Mouse (Mus musculus) ovary, postnatal 10 days (tissue): ENCODE data around the gene Eml2.
A peak's percentile ranks its signal among the peaks of the same experiment; 100 is the strongest.

Experiments
- DNase-seq: peaks from one replicate; pipeline ENCODE4 v3.0.0; 2022; ENCODE audit warnings: low spot score

Eml2 gene

DNA sequence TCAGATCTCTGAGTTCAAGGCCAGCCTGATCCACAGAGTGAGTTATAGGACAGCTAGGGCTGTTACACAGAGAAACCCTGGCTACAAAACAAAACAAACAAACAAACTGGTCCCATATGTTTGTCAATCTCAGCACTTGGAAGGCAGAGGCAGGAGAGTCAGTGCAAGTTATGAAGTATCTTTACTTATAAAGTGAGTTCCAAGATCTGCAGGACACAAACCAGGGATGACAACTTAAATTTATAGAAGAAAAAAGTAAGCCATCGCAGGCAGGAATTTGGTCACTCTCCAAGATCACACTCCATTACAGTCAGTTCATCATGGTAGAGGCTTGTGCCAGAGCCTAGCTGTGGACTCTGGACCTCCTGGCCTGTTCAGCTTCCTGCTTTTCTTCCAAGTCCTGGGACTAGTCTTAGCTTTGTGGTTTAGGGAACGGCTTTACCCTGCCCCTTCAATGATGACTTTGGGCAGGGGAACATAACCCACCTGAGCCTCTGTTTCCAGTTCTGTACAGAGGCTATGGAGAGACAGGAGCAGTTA, 53.9 kb downstream of the Eml2 start:
- no peak for DNase-seq

- no peak for DNase-seq
These were observed 54.7 kb downstream of the Eml2 start for GRCm38 (mm10) chr7:19230899-19231298.

- no peak for DNase-seq
These were observed 55.6 kb downstream of the Eml2 start for GRCm38 (mm10) chr7:19231849-19232248.

DNA sequence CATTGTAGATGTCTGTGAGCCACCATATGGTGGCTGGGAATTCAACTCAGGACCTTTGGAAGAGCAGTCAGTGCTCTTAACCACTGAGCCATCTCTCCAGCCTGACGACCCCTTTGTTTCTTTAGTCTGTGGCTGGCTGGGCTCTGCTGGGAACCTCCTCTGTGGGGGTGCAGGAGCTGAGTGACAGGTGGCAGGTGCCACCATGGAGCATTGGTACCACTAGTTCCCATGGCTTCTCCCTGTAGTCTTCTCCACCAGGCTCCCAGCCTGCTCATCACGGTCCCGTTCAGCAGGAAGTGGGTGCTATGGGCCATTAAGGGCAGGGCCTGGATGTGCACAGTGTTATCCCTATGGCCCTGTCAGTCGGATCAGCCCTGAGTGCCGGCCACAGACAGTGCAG, 58.4 kb downstream of the Eml2 start:
- no peak for DNase-seq

DNA sequence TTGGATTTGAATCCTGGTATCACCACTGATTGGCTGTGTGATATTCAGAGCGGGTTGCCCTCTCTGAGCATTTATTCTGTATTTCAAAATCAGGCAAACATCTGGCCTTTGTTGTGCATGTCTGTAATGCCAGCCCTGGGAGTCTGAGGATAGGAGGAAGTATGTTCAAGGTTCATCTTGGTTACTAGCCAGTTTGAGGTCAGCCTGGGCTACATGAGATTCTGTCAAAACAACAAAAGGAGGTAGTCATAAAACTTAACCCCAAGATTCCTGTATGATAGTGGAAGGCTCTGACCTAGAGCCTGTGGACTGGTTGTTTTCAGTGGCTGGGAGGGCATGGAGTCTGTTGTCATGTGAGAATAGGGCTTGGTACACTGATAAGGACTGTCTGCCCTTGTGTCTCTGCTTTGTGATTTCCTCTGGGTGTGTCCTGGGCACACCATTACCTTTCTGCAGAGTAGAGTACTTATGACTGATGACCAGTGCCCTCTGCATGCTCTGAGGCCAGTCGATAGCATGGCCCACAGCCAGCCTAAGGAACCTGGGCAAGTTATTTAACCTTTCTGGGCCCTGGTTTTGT, 59.0 kb downstream of the Eml2 start:
- DNase-seq: no peak

DNA sequence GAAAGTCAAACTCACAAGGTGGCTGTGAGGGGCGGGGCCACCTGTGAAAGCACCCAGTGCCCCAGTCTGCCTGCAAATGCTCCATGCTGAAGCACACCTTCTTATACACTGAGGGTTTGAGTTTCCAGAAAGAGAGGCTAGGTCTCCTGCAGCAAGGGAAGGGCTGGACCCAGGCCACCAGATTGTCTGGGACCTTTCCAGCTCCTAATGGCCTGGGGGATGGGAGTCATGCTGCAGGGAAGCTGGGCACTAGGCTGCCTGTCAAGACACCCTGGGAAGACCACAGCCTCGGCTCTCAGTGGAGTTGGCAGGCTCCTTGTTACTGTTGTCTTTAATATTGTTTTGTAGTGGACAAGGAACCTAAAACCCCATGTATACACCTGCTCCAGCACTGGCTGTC, 60.2 kb downstream of the Eml2 start:
- no peak for DNase-seq

DNA sequence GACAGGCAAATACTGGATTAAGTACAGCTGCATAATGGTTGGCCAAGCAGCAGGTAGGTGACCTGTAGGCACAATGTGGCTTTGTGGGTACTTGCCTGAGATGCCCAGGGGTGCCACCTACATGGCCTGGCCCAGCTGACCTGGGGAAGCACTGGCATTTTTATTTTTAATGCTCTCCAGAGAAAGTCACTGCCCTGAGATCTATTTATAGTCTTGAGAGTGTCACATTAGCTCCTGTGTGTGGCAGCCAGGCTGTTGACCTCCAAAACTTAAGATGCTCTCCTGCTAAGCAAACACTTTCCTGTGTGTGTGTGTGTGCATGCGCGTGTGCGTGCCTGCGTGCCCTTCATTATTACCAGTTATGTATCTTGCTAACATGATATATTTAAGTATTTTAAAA, 62.1 kb downstream of the Eml2 start:
- no peak for DNase-seq

DNA sequence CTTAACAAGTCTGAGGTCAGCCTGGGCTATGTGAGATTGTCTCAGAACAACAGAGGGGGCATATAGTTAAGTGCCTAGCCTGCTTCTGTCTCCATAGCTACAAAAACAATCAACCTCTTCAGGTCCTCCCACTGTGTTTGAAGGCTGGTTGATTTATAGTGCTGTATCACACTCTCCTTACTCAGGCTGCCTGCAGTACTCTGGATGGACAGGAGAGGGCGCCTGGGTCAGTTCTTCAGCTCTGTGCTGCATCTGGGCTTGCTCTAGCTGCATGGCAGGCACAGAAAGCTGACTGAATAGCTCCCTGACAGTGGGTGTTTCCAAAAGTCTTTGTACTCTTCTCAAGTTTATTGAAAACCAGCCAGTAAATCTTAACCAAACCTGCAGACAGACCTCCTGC, 63.2 kb downstream of the Eml2 start:
- peak; percentile 83 for DNase-seq

GRCm38 (mm10) chr7:19239986-19240385, 63.8 kb downstream of the Eml2 start:
- no peak for DNase-seq

GRCm38 (mm10) chr7:19240905-19241463, 64.8 kb downstream of the Eml2 start:
- DNase-seq: no peak

GRCm38 (mm10) chr7:19242005-19242404, 65.8 kb downstream of the Eml2 start:
- no peak for DNase-seq

DNA sequence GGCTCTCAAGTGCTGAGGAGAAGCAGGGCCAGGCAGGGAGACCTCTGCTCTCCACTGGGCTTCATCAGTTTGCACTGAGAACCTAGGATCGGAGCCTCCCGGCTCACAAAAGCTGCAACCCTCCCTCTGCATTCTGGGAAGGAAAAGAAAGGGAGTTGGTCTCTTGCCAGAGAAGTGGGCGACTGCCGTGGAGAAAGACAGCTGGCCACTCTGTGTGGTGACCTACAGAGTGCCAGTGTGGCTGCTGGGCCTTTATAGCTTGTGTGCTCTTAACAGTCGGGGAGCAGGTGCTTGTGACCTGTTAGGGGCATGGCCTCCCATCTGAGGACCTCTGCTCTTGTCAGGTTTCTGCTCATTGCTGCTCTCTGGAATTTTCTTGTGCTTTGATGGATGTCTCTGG, 67.6 kb downstream of the Eml2 start:
- no peak for DNase-seq

DNA sequence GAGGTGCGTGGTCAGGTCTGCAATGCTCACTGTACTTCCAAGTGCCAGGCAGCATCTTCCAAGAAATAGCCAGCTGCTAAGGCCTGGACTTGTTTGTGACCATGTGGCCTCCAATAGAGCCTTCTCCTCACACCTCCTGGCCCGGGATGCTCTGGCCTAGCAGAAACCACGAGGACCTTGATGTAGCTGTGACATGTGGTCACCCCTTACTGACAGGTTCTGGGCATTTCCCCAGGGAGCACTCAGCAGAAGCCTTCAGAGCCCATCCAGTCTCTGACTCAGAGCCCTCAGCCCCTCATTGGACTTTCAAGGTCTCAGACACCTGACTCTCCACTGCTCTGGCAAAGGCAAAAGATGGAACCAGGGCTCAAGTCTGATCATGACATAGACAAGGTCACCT, 68.9 kb downstream of the Eml2 start:
- no peak for DNase-seq

GRCm38 (mm10) chr7:19246855-19247254, 70.6 kb downstream of the Eml2 start:
- DNase-seq: no peak

GRCm38 (mm10) chr7:19247511-19247910, 71.3 kb downstream of the Eml2 start:
- DNase-seq: no peak

- DNase-seq: no peak
These were observed 75.9 kb downstream of the Eml2 start for GRCm38 (mm10) chr7:19252078-19252477.

GRCm38 (mm10) chr7:19253437-19253836, 77.2 kb downstream of the Eml2 start:
- DNase-seq: no peak

GRCm38 (mm10) chr7:19255395-19255794, 79.2 kb downstream of the Eml2 start:
- no peak for DNase-seq
